ENCODE assay signal across 10 mouse cellular contexts in the genomic region with DNA sequence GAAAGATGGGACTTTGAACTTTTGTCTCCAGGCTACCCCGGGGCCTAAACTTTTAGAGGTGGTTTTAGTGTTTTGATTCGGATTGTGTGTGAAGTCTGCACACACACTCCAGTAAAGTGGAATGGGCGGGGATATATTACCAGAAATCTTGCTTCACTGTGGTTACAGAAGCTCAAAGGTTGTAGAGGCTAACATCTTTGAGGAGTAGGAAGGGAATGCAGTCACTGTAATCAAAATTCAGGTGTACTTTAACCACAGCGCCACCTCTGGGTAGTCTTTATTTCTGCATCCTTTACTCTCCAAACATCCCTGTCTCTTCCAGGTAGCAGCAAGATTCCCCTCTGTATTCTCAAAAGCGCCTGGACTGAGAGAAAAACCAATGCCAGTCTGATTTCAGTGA. TPM values are rescaled to one million over a fixed set of nuclear protein-coding genes. Genes with fewer than 3 reads are reported as not detected.
A peak's percentile ranks its signal among the peaks of the same experiment; 100 is the strongest.
DNase-seq lines count a peak whose midpoint lies in the region; ATAC-seq and TF ChIP-seq lines count a peak whose summit lies in the region.
"Had no signal": no experiment of that assay in that cellular context is flagged by ENCODE, and none has a peak within 500 bp of the region (broad histone marks: within the 10 kb centered on the region; RNA-seq: fewer than 3 reads in every experiment).

No protein-coding gene starts in this region.

- no peaks in the 10 kb centered on the region for H3K4me1 ChIP-seq in forebrain, postnatal 0 days (ENCODE audit: insufficient read depth)
- peaks cover 11% of the 10 kb centered on the region for H3K4me1 ChIP-seq in forebrain, embryonic 12.5 days
- H3K4me1 ChIP-seq in midbrain, postnatal 0 days (ENCODE audit: insufficient read depth, low read length) = no peaks in the 10 kb centered on the region
- H3K4me1 ChIP-seq in midbrain, embryonic 13.5 days (replicated peaks) = peaks cover 15% of the 10 kb centered on the region

- no peaks in the 10 kb centered on the region for H3K9me3 ChIP-seq in forebrain, postnatal 0 days (ENCODE audit: low read length)
- H3K9me3 ChIP-seq in forebrain, embryonic 12.5 days = no peaks in the 10 kb centered on the region
- no peaks in the 10 kb centered on the region for H3K9me3 ChIP-seq in midbrain, postnatal 0 days (ENCODE audit: low read length)
- no peaks in the 10 kb centered on the region for H3K9me3 ChIP-seq in midbrain, embryonic 13.5 days
- H3K9me3 ChIP-seq: heart, embryonic 15.5 days; neural tube, embryonic 12.5 days had no signal

- no peak overlapping the region for H3K9ac ChIP-seq in forebrain, postnatal 0 days
- no peak overlapping the region for H3K9ac ChIP-seq in forebrain, embryonic 12.5 days
- no peak overlapping the region for H3K9ac ChIP-seq in midbrain, postnatal 0 days (replicated peaks; ENCODE audit: low read length, poor library complexity, severe bottlenecking)
- H3K9ac ChIP-seq in midbrain, embryonic 13.5 days (replicated peaks) = no peak overlapping the region
- H3K9ac ChIP-seq: heart, embryonic 15.5 days; neural tube, embryonic 12.5 days had no signal

- no peak overlapping the region for H3K4me2 ChIP-seq in forebrain, postnatal 0 days (ENCODE audit: low read depth)
- no peak overlapping the region for H3K4me2 ChIP-seq in forebrain, embryonic 12.5 days
- no peak overlapping the region for H3K4me2 ChIP-seq in midbrain, postnatal 0 days (ENCODE audit: low read depth, low read length, poor library complexity, severe bottlenecking)
- no peak overlapping the region for H3K4me2 ChIP-seq in midbrain, embryonic 13.5 days (replicated peaks)
- H3K4me2 ChIP-seq: heart, embryonic 15.5 days; neural tube, embryonic 12.5 days had no signal

- DNase-seq in forebrain, postnatal 0 days = peak; percentile 83
- peak; percentile 78 for DNase-seq in midbrain, postnatal 0 days (ENCODE audit: low spot score)
- DNase-seq in c-Kit-positive CD71-positive TER-119-negative erythroid progenitor cells, embryonic 14.5 days (ENCODE audit: low read depth) = peak; percentile 48
- peak; percentile 71 to 82 for DNase-seq in heart, postnatal 10 days
- peak; percentile 73 for DNase-seq in lung, postnatal 14 days
- peak; percentile 77 for DNase-seq in thymus, postnatal 25 days

- no peak overlapping the region for H3K27ac ChIP-seq in forebrain, postnatal 0 days (ENCODE audit: low read depth, low read length)
- H3K27ac ChIP-seq in forebrain, embryonic 12.5 days = no peak overlapping the region
- H3K27ac ChIP-seq in midbrain, postnatal 0 days (ENCODE audit: low read depth, low read length) = no peak overlapping the region
- H3K27ac ChIP-seq in midbrain, embryonic 13.5 days = no peak overlapping the region
- H3K27ac ChIP-seq: heart, embryonic 15.5 days; neural tube, embryonic 12.5 days had no signal

- whole genome bisulfite sequencing in forebrain, postnatal 0 days = 37% methylated on average over 5 of the region's 5 CpGs
- 36% methylated on average over 5 of the region's 5 CpGs for WGBS in forebrain, embryonic 12.5 days
- 47% methylated on average over 5 of the region's 5 CpGs for WGBS in midbrain, postnatal 0 days
- WGBS in midbrain, embryonic 13.5 days = 46% methylated on average over 5 of the region's 5 CpGs

- no peaks in the 10 kb centered on the region for H3K36me3 ChIP-seq in forebrain, postnatal 0 days (ENCODE audit: insufficient read depth)
- no peaks in the 10 kb centered on the region for H3K36me3 ChIP-seq in forebrain, embryonic 12.5 days (replicated peaks)
- no peaks in the 10 kb centered on the region for H3K36me3 ChIP-seq in midbrain, postnatal 0 days (ENCODE audit: insufficient read depth, low read length)
- no peaks in the 10 kb centered on the region for H3K36me3 ChIP-seq in midbrain, embryonic 13.5 days
- H3K36me3 ChIP-seq: heart, embryonic 15.5 days; neural tube, embryonic 12.5 days had no signal

- intact Hi-C loops in heart, postnatal 10 days (cut with DNase I) = loop anchor here (2.0 to 10.0 kb wide), 2 partner anchors 507 to 609 kb away; no protein-coding TSS in a partner anchor

- no peak for ATAC-seq in forebrain, postnatal 0 days
- ATAC-seq in forebrain, embryonic 12.5 days (ENCODE audit: low FRiP score) = no peak
- no peak for ATAC-seq in midbrain, postnatal 0 days (ENCODE audit: low FRiP score)
- no peak for ATAC-seq in midbrain, embryonic 13.5 days

- peak; percentile 79 for TF ChIP-seq CTCF in forebrain, postnatal 0 days (IDR thresholded peaks at IDR 0.05; ENCODE audit: low read depth)
- TF ChIP-seq CTCF in midbrain, postnatal 0 days (IDR thresholded peaks at IDR 0.05) = peak; percentile 84

- no peaks in the 10 kb centered on the region; the same call in 1 of the 2 replicates for H3K27me3 ChIP-seq in forebrain, postnatal 0 days (ENCODE audit: insufficient read depth, low read length)
- peaks cover 19% of the 10 kb centered on the region for H3K27me3 ChIP-seq in forebrain, embryonic 12.5 days
- H3K27me3 ChIP-seq in midbrain, postnatal 0 days (ENCODE audit: insufficient read depth, low read length) = no peaks in the 10 kb centered on the region
- no peaks in the 10 kb centered on the region for H3K27me3 ChIP-seq in midbrain, embryonic 13.5 days
- H3K27me3 ChIP-seq: heart, embryonic 15.5 days; neural tube, embryonic 12.5 days had no signal

- no peak overlapping the region for H3K4me3 ChIP-seq in forebrain, postnatal 0 days (ENCODE audit: low read depth, low read length)
- H3K4me3 ChIP-seq in forebrain, embryonic 12.5 days (replicated peaks) = no peak overlapping the region
- no peak overlapping the region for H3K4me3 ChIP-seq in midbrain, postnatal 0 days (ENCODE audit: low read depth, low read length)
- no peak overlapping the region for H3K4me3 ChIP-seq in midbrain, embryonic 13.5 days (replicated peaks)
- H3K4me3 ChIP-seq: heart, embryonic 15.5 days; neural tube, embryonic 12.5 days had no signal

RNA-seq across cellular contexts. Expression of gene Lmo4, which starts 2.5 kb away (rescaled TPM):
- 256 and 302 TPM in 2 replicates for total RNA-seq in forebrain, postnatal 0 days (2014; rRNA removed)
- 234 and 258 TPM in 2 replicates for polyA plus RNA-seq in forebrain, postnatal 0 days (2015; fragmentation: Nextera tagmentation; extraction: Ambion mirVana)
- 50.7 and 55.2 TPM in 2 replicates for polyA plus RNA-seq in forebrain, embryonic 12.5 days (2016; fragmentation: Nextera tagmentation; extraction: Ambion mirVana)
- 113 and 139 TPM in 2 replicates for total RNA-seq in midbrain, postnatal 0 days (2014; rRNA removed)
- polyA plus RNA-seq in midbrain, postnatal 0 days (2015; fragmentation: Nextera tagmentation; extraction: Ambion mirVana) = 75.2 and 77.9 TPM in 2 replicates
- 55.3 and 60.6 TPM in 2 replicates for polyA plus RNA-seq in midbrain, embryonic 13.5 days (2015; fragmentation: Nextera tagmentation; extraction: Ambion mirVana)
- 10 to 100 TPM; 39.1 to 40.2 TPM for total RNA-seq in heart, postnatal 10 days (2021)
